Mouse (Mus musculus) spleen, postnatal 0 days (tissue): ENCODE results near the gene Fgg. TPM values are rescaled to one million over a fixed set of nuclear protein-coding genes. Genes with fewer than 3 reads are reported as not detected.

ENCODE experiments used
- polyA plus RNA-seq: library from polyadenylated mRNA; unstranded; fragments of >200 nt; fragmentation: Nextera tagmentation; extraction: Ambion mirVana; gene quantifications from 2 replicates; pipeline ENCODE4 v1.2.1, GENCODE M21; 2015

Fgg gene
- polyA plus RNA-seq, result 0.52 and 2.1 TPM in 2 replicates

DNA sequence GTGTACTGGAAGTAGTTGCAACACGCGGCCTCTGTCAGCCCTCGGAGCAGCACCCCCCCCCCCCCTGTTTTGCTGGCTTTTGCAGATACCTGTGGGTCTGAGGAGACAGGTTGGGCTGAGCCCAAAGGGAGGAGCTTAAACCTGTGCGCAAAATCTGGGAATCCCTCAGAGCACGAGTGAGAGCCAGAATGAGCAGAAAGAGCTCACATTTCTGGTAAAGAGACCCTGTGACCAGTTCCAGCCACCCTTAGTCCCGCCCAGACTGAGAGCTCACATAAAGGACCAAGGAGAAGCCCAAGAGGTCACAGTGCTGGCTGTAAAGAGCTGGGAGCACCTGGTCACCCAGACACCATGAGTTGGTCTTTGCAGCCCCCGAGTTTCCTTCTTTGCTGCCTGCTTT is at the start of gene Fgg:
Gene Fgg (plus strand): TSS at position 168 of the 400 bp plus-strand sequence.

DNA sequence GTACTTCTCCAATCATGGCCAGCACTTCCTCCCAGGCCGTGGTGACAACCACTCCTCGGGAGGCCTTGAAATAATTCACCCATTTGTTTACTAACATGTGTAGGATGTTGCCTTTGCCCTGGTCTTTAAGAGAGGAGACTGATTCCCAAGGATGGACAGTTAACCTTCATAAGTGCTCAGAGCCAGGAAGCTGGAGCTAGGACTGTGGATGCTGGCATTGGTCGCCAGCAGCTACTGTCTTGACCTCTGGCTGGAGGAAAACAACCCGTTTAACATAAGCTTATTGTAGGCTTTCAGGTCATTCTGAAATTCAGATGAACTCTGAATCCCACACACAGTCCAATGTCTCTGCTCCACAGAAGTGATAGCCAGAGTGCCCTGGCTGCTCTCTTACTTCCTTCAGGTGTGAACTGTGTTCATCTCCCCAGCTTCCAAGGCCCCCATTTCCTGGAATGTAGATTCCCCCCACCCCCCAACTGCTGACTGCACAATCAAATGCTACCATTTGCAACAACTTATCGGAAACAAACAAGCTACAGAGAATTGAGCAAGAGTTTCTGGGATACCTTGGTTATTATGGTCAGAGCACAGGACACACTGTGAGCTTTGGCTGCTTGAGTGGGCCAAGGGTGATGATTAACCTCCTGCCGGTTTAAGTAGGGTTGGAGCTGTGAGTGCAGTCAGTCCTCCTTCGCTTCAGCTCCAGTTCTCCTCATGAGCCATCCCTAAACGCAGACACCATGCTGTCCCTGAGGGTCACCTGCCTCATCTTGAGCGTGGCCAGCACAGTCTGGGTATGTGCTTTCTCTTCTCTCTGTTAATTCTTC is 18.2 kb downstream of the Fgg start, which contains the start of gene Fga:
Gene Fga (plus strand): TSS at position 602 of the 827 bp plus-strand sequence.

DNA sequence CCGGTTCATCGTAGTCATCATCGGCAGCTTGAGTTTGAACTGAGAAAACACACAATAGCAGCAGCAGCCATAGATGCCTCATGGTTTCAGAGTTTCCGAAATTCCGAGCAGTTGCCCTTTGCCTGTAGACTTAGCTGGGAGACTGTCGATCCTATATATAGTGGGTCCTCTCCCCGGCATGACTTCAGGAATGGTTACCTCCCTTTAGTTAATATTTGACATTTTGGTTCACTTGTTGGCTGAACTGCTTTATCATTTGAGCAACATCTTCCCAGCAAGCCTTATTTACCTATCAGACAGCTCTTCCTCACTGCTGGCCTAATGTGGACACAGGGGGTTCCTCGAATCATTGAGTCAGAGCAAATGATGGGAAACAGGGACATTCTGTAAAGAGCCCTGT is 42.2 kb downstream of the Fgg start, which contains the start of gene Fgb:
Gene Fgb (minus strand): TSS at position 184 of the 400 bp plus-strand sequence.

DNA sequence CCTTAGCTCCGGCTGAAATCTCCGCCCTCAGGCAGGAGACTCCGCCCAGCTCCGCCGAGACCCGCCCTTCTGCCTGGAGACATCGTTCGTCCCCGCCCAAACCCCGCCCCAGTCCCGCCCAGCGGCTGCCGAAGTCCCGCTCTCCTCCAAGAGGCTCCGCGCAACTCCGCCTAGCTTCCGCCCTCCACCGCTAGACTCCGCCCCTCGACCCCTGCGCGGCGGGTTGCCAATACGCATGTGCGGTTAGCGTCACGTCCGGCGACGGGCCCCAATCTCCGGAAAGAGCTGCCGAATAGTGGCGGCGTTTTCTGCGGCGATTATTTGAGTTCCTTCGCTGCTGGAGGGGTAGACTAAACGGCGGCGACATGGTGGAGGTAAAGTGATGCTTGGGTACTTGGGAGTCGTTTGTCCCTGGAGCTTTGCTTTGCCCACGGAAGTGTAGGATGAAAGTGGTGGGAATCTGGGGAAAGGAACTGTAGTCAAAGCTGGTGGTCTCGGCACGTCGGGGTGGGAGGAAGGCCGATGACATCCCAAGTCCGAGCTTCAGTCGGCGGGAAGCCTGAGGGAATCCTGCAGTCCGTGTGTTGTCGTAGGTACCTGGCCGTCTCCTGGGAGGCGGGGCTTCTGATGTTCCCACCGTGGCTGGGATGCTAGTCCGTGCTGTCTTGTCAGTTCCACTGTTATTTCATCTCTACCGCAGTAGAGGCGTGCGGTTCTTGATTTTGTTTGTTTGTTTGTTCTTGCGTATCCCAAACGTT is 47.9 kb downstream of the Fgg start, which contains the start of gene Plrg1:
Gene Plrg1 (plus strand): TSS at position 242 of the 758 bp plus-strand sequence.

Other genes with a start within 250 kb of the Fgg start
- 0.47 and 0.65 TPM in 2 replicates for gene Rbm46, start 131.2 kb upstream of the Fgg start, polyA plus RNA-seq
- gene Lrat, start 103.8 kb upstream of the Fgg start, polyA plus RNA-seq, result 0.02 TPM in 1 of 2 replicates, not detected in the other
- gene Fga, start 18.4 kb downstream of the Fgg start, polyA plus RNA-seq, result 0.95 and 1.4 TPM in 2 replicates
- gene Fgb, start 42.1 kb downstream of the Fgg start, polyA plus RNA-seq, result 0.58 and 1.2 TPM in 2 replicates
- gene Plrg1, start 47.8 kb downstream of the Fgg start, polyA plus RNA-seq, result 44.9 and 47.6 TPM in 2 replicates
- 0.11 TPM in 2 replicates for gene Dchs2, start 120.2 kb downstream of the Fgg start, polyA plus RNA-seq